Mouse (Mus musculus): ENCODE data around the gene Gm16181.

The Gm16181 gene

DNA sequence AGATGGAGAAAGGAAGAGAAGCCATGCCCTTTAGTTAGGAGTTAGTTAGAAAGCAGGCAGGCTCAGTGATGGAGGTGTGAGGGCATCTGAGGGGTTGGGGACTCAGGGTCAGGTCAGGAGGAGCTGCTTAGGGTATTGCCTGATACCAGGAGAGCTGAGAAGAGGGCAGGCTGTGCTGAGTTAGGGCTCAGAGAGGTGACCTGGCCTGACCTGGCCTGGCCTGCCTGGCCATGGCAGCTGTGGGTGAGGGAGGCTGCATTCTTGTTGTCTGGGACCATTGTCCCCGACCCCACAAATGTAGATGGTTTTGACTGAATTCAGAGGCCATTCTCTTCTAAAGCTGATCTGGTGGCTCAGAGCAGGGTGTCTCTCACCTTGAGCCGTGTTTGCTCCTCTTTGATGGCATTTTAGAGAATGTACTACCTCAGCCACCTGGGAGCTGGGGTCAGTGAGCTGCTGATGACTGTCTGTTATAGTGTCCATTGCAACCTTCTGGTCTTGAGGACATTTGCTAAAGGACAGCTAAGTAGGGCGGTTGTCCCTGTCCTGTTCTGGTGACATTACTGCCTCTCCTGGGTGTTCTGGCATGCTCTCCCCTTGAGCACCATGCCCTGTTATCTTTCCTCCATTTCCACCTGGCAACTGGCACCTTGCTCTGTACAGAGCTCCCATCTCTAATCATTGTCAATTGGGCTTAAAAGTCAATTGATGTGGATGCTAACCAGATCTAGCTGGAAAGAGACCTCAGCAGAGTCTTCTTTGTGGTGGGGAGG is 29.9 kb downstream of the Gm16181 start:
- no peak for DNase-seq (ENCODE audit: low spot score)

- DNase-seq (ENCODE audit: low spot score), result no peak
These were observed 30.6 kb downstream of the Gm16181 start for GRCm38 (mm10) chr17:35251162-35251719.

DNA sequence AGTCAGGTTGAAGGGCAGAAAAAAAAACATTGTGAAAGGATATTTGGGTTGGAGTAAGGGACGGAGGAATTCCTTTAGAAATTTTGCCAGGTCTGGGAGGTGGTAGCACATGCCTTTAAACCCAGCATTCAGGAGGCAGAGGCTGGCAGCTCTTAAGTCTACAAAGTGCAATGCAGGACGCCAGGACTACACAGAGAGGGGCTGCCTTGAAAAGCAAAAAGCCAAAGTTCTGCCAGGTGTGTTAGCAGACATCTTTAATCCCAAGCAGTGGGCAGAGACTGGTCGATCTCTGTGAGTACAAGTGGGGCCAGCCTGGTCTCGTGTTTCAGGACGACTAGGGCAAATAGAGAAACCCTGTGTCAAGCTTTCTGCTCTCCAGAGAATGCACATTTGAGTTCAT is 31.3 kb downstream of the Gm16181 start:
- no peak for DNase-seq (ENCODE audit: low spot score)

DNA sequence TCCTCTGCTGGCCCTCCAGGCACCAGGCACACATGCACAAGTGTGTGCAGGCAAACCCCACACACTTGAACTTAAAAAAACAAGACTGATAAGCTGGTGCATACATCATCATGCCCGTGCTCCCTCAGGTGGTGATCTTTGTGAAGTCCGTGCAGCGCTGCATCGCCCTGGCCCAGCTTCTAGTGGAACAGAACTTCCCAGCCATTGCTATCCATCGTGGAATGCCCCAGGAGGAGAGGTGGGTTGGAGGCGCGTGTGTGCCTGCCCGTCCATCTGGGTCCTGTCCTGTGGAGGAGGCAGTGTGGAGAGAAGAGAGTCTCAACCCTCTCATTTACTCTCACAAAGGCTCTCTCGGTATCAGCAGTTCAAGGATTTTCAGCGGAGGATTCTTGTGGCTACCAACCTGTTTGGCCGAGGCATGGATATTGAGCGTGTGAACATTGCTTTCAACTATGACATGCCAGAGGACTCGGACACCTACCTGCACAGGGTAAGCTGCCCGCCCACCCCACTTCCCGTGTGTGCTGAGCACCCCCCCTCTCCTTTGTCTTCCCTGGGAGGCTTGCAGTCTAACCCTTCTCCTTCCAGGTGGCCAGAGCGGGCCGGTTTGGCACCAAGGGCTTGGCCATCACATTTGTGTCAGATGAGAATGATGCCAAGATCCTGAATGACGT is 32.1 kb downstream of the Gm16181 start:
- no peak for DNase-seq (ENCODE audit: low spot score)

DNA sequence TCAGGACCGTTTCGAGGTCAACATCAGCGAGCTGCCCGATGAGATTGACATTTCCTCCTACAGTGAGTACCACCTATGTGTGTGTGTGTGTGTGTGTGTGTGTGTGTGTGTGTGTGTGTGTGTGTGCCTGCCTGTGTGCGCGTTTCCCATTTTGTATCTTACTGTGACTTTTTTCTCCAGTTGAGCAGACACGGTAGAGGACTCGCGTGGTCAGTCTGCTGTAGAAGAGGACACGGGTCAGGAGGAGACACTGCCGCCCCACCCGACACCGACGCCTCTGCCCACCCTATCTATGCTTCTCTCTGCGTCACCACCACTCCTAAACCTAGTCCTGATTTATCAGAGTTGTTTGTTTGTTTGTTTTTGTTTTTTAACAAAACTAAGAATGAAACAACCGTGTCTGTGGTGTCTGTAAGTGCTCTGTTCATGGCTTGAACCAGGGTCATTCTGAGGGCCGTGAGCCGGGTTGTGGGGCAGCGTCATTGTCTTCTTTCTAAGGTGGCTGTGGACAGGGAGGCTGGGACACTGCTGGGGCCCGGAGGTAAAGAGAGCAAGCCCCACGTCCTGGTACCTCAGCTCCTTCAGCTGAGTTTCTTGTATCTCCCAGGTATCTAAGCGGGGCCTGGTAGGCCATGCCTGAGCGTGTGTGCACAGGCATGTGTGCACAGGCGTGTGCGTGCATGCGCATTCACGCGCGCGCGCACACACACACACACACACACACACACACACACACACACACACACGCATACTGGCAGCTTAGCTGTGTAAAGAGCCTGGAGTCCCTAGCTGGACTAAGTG is 32.9 kb downstream of the Gm16181 start:
- DNase-seq (ENCODE audit: low spot score), result no peak

DNA sequence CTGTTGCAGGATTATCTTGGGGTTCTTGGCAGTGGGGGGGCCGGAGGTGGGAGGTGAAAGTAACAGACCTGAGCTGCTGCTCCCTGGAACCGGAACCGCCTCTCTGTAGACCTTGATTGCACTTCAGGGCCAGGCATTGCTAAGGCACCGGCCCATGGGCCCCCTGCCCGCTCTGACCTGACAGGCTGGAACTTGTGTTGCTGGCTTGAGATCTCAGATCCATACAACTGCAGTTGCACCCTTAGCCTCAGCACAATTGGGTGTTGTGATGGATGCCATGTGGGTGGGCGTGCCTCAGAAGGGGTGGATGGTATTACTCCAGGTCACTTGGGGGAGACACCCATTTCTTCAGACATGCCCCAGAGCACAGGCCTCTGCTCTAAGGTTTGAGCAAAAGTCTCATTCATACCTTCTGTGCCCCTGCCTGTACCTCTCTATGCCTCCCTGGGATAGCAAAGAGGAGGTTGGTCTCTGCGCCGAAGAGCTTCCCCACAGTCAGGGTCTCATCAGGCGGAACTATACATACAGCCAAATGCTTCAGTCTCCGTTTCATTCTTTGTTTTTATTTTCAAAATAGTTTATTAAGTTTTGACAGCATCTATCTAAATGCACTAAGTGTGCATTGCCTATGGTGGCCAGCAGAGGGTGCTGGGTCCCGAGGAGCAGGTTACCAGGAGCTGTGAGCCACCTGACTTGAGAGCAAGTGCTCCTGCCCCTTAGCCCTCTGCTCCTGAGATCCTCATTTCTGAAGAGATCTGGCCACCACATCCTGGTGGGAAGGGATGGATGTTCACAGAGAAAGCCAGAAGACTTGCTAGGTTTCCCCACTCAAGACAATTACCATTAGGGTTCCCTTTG is 33.8 kb downstream of the Gm16181 start:
- peak; percentile 70 for DNase-seq (ENCODE audit: low spot score)

GRCm38 (mm10) chr17:35255301-35255700 is 34.7 kb downstream of the Gm16181 start:
- DNase-seq (ENCODE audit: low spot score), result no peak

DNA sequence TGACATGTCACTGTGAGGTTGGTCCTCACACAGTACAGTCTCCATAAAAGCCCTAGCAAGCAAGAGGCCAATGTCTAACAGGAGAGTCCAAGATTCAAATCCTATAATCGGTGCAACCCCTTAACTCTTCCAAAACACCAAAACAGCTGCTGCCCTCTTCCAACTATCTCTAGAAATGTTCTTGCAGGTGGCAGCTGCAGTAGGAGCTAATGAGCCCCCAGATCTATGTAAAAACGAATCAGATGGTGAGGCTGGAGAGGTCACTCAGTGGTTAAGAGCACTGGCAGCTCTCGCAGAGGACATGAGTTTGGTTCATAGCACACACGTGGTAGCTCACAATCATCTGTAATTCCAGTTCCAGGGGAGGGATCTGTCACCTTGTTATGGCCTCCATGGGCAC is 35.1 kb downstream of the Gm16181 start:
- DNase-seq (ENCODE audit: low spot score), result no peak

DNA sequence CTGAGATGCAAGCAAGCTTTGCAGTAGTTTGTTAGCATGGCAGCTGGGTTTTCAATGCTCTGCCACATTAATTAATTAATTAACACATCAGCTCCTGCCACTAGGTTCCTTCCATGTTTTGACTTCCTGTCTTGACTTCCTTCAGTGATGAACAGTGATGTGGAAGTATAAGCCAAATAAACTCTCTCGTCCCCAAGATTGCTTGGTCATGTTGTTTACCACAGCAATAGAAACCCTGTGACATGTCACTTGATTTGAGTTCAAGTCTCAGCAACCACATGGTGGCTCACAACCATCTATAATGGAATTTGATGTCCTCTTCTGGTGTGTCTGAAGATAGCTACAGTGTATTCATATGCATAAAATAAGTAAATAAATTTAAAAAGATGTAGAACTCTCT is 36.7 kb downstream of the Gm16181 start:
- DNase-seq (ENCODE audit: low spot score), result no peak

- DNase-seq (ENCODE audit: low spot score), result peak; percentile 93
These were observed 37.3 kb downstream of the Gm16181 start for GRCm38 (mm10) chr17:35257824-35258491.

DNA sequence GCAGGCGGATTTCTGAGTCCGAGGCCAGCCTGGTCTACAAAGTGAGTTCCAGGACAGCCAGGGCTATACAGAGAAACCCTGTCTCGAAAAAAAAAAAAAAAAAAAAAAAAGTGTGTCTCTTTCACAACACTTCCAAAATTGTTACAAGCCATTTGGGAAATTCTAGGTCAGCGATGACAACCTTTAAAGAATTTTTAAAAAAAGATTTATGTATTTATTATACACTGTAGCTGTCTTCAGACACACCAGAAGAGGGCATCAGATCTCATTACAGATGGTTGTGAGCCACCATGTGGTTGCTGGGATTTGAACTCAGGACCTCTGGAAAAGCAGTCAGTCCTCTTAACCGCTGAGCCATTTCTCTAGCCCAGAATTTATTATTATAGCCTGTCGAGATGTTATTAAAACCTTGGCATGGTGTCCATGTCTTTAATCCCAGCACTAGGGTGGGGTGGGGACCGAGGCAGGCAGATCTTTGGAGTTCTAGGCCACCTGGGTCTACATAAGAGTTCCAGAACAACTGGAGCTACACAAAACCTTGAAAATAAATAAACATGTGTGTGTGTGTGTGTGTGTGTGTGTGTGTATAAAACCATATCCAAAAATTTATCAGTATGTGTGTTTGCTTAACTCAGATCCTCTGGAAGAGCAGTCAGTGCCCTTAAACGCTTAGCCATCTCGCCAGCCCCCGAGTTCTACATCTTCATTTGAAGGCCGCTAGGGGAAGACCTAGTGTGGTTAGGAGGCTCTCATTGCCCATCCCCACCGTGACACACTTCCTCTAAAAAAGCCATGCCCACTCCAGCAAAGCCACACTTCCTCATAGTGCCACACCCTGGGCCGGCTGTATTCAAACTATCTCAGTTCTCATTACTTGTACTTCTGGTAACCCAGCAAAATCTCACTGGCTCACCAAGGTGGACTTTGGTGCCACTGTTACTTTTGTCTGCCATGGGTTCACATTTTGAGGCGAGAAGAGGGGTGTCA is 38.2 kb downstream of the Gm16181 start:
- peak; percentile 53 for DNase-seq (ENCODE audit: low spot score)

- DNase-seq (ENCODE audit: low spot score), result no peak
These were observed 39.0 kb downstream of the Gm16181 start for GRCm38 (mm10) chr17:35259621-35260020.

DNA sequence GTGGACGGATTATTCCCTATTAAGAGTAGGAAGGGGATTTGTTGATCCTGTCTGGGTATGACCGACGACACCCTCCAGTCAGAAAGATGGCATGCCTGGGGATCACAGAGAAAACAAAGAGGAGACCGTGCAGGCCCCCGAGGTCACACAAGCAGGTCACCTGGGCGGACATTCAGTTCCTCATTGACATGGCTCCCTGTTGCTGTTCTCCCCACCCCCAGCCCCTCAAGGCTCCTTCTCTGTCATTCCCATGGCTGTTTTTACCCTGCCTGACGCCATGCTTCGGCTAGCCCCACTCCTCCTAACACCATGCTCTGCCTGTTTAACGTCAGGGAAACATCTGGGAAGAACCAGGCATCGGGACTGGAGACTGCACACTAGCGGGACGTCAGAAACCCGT is 41.0 kb downstream of the Gm16181 start:
- no peak for DNase-seq (ENCODE audit: low spot score)

GRCm38 (mm10) chr17:35262664-35263522 is 42.3 kb downstream of the Gm16181 start, which contains the start of gene H2-D1:
TSS of gene H2-D1 (plus strand) at chr17:35262730.
- peak; percentile 99 for DNase-seq (ENCODE audit: low spot score)

DNA sequence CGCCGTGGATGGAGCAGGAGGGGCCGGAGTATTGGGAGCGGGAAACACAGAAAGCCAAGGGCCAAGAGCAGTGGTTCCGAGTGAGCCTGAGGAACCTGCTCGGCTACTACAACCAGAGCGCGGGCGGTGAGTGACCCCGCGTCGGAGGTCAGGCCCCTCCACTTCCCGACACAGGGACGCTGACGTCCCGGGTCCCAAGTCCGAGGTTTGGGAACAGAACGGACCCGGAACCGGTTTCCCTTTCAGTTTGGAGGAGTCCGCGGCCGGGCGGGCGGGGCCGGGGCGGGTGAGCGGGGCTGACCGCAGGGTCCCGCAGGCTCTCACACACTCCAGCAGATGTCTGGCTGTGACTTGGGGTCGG is 42.9 kb downstream of the Gm16181 start:
- DNase-seq (ENCODE audit: low spot score), result no peak

DNA sequence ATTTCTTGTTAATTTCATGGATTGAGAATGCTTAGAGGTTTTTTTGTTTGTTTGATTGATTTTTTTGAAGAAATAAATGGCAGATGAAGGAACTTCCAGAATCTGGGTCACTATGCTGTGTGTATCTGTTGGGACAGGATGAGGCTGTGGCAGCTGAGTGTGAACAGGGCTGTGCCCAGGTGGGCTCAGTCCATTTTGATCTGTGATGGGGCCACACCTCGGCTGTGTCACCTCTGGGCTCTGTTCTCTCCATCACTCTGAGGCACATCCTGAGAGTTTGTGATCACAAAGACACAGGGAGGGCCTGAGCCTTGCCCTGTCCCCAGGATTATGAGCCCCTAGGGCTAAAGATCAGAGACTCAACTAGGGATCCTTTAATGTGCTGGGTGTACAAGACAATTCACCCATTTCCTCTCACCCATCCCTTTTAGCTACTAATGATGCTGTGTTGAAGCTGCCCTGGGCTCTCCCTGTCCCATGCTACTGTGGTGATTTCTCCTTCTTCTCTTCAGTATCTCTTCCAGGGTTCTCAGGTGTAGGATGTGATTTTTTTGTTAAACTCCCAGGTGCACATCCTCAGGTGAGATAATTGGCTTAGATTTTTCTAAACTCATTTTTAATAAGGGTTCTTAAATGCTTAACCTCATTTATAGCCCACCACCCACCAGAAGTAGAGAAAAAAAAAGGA is 46.9 kb downstream of the Gm16181 start:
- no peak for DNase-seq (ENCODE audit: low spot score)

- DNase-seq (ENCODE audit: low spot score), result peak; percentile 41
These were observed 49.2 kb downstream of the Gm16181 start for GRCm38 (mm10) chr17:35269653-35270347.

DNA sequence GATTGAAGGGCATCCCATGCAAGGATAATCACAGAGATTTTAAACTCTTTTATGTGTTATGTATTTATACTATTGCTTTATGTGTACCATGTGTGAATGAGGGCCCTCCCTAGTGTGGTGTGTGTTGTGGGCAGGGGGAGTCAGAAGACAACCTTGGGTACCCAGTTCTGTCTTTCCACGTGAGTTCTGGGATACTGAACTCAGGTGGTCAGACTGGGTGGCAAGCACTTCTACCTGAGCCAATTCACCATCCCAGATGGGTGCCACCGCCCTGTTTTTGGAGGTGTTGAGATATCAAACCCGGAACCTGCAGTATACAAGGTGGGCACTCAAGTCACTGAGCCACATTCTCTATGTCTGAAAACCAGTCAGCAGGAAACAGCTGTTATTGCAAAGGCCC is 51.6 kb downstream of the Gm16181 start:
- no peak for DNase-seq (ENCODE audit: low spot score)
